Mouse (Mus musculus) MEL (cell line): Measurements from ENCODE around the gene Chil3. TPM values are rescaled to one million over a fixed set of nuclear protein-coding genes. Genes with fewer than 3 reads are reported as not detected.
"Not testable (repeated sequence)": the region's sequence is repeated elsewhere in the genome, so short reads cannot be mapped to it uniquely, and the experiment has no call there.

Source experiments
- DNase-seq: peaks from one replicate; pipeline ENCODE4 v3.0.0; 2011; ENCODE audit warnings: low read depth, low spot score
- H3K27ac ChIP-seq: 2 replicates; pipeline ENCODE4 v1.5.1; 2012; ENCODE audit warnings: low read depth, mild to moderate bottlenecking, control low read depth, low read length, moderate library complexity; ENCODE audit not compliant: control insufficient read depth
- H3K27me3 ChIP-seq, 2 experiments: fragments of 150-350 bp in 1 of 2; sonication (generic) in 1 of 2; 2 replicates each; pipeline ENCODE4 v1.6.1; 2012; ENCODE audit warnings: low read length in 2 of 2, mild to moderate bottlenecking in 2 of 2, improper control_type of control experiment in 1 of 2, moderate library complexity in 1 of 2; ENCODE audit not compliant: insufficient read depth in 2 of 2, control insufficient read depth in 1 of 2
- H3K36me3 ChIP-seq, 2 experiments: 2 replicates each; pipeline ENCODE4 v1.6.1; 2012 to 2014; ENCODE audit warnings: low read length in 2 of 2, improper control_type of control experiment in 1 of 2, inconsistent platforms in 1 of 2, mild to moderate bottlenecking in 1 of 2; ENCODE audit not compliant: insufficient read depth in 2 of 2, control insufficient read depth in 1 of 2
- H3K4me1 ChIP-seq, 2 experiments: fragments of 150-350 bp in 1 of 2; sonication (generic) in 1 of 2; 2 replicates each; pipeline ENCODE4 v1.6.1; 2012; ENCODE audit warnings: low read length in 2 of 2, improper control_type of control experiment in 1 of 2, mild to moderate bottlenecking in 1 of 2; ENCODE audit not compliant: insufficient read depth in 2 of 2, control insufficient read depth in 1 of 2
- H3K4me3 ChIP-seq, 2 experiments: fragments of 150-350 bp in 1 of 2; sonication (generic) in 1 of 2; 2 replicates each; pipeline ENCODE4 v1.5.1; 2012; ENCODE audit warnings: low read depth in 2 of 2, low read length in 2 of 2, mild to moderate bottlenecking in 2 of 2, moderate library complexity in 2 of 2, control low read depth in 1 of 2, improper control_type of control experiment in 1 of 2; ENCODE audit not compliant: control insufficient read depth in 1 of 2, insufficient read depth in 1 of 2
- H3K79me2 ChIP-seq: 2 replicates; pipeline ENCODE4 v1.6.1; 2012; ENCODE audit warnings: mild to moderate bottlenecking, low read length, moderate library complexity; ENCODE audit not compliant: control insufficient read depth, poor library complexity, insufficient read depth
- H3K9ac ChIP-seq: 2 replicates; pipeline ENCODE4 v1.6.1; 2012; ENCODE audit warnings: low read depth, mild to moderate bottlenecking, control low read depth, low read length, moderate library complexity; ENCODE audit not compliant: control insufficient read depth, poor library complexity, severe bottlenecking
- H3K9me3 ChIP-seq: fragments of 150-350 bp; sonication (generic); replicated peaks from 2 replicates; pipeline ENCODE4 v1.6.1; 2012; ENCODE audit warnings: mild to moderate bottlenecking, low read length, improper control_type of control experiment, moderate library complexity; ENCODE audit not compliant: insufficient read depth
- ETS1 ChIP-seq: IDR thresholded peaks from 2 replicates; pipeline ENCODE4 v1.6.1; 2012; ENCODE audit warnings: low read depth, mild to moderate bottlenecking, inconsistent platforms, low read length, improper control_type of control experiment, moderate library complexity
- MYB ChIP-seq: IDR thresholded peaks from 2 replicates; pipeline ENCODE4 v1.6.1; 2011; ENCODE audit warnings: mild to moderate bottlenecking, low read depth, low read length, improper control_type of control experiment
- NELFE ChIP-seq: IDR thresholded peaks from 2 replicates; pipeline ENCODE4 v1.6.1; 2011; ENCODE audit warnings: low read depth, low read length, improper control_type of control experiment
- NRF1 ChIP-seq: IDR thresholded peaks from 2 replicates; pipeline ENCODE4 v1.6.1; 2014; ENCODE audit warnings: low read depth, mild to moderate bottlenecking, inconsistent platforms, low read length, improper control_type of control experiment, moderate library complexity; ENCODE audit not compliant: poor library complexity, insufficient read depth, severe bottlenecking
- POLR2A ChIP-seq, 2 experiments: IDR thresholded peaks; 2 replicates each; pipeline ENCODE4 v1.6.1; 2011 to 2012; ENCODE audit warnings: low read length in 2 of 2, mild to moderate bottlenecking in 2 of 2, control low read depth in 1 of 2, improper control_type of control experiment in 1 of 2, low read depth in 1 of 2, moderate library complexity in 1 of 2; ENCODE audit not compliant: control insufficient read depth in 1 of 2, insufficient read depth in 1 of 2, poor library complexity in 1 of 2
- TAL1 ChIP-seq: IDR thresholded peaks from 2 replicates; pipeline ENCODE4 v1.6.1; 2012; ENCODE audit warnings: mild to moderate bottlenecking, inconsistent platforms, low read length, moderate library complexity, mixed read lengths
- polyA plus RNA-seq, 2 experiments: library from polyadenylated mRNA; stranded (reverse) in 1 of 2; unstranded in 1 of 2; fragments of >175 nt in 1 of 2; fragments of >200 nt in 1 of 2; gene quantifications; 2 replicates each; pipeline versions ENCODE4 v1.2.1 to v1.2.4; 2012; ENCODE audit warnings: low replicate concordance in 2 of 2, low read depth in 1 of 2; ENCODE audit not compliant: insufficient read length in 2 of 2, insufficient read depth in 1 of 2, missing spikeins in 1 of 2
- total RNA-seq: library from RNA; depleted of rRNA; stranded (reverse); fragments of 300-350 nt; gene quantifications from 2 replicates; pipeline ENCODE4 v1.2.3, GENCODE M21; 2012

The Chil3 gene
- total and polyA plus RNA-seq, 3 experiments = not detected

DNA sequence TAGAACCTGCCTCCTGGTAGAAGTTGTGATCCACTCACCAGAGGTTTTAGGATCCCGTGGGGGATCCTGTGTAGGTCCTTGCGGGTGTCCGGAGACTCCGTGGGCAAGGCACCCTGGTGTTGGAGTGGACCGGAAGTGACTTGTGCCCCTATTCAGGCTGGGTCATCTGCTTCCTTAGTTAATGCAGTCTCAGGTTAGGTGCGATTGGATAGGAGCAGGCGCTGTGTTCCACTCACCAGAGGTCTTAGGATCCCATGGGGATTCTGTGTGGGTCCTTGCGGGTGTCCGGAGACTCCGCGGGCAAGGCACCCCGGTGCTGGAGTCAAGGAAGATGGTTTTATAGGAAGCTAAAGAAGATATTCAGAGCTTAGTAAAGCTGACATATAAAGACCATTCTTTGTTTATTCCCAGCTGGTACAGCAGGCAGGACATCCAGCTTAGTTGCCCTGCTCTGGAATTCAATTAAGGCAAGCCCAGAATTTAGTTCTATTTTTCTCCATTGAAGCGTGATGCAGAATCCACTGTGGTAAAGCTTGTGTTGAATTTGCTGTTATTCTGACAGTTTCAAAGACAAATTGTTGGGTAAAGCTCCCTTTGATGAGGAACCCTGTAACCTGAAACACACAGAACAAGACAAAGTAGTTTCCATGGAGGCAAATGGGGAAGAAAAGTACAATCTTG, 10.3 kb upstream of the Chil3 start:
- Histone ChIP-seq H3K4me1 (no peaks in the 10 kb centered on the region), H3K36me3 (no peaks in the 10 kb centered on the region)
- TF ChIP-seq MYB (no peak), ETS1 (no peak), NRF1 (no peak), NELFE (no peak)
- TF ChIP-seq, all 39 proteins: peak for 0
- Histone ChIP-seq H3K27me3 (no peaks in the 10 kb centered on the region), H3K9me3 (no peaks in the 10 kb centered on the region), H3K27ac (no peak overlapping the region), H3K4me3 (no peak overlapping the region), H3K79me2 (no peaks in the 10 kb centered on the region), H3K9ac (no peak overlapping the region)
- no peak for DNase-seq

DNA sequence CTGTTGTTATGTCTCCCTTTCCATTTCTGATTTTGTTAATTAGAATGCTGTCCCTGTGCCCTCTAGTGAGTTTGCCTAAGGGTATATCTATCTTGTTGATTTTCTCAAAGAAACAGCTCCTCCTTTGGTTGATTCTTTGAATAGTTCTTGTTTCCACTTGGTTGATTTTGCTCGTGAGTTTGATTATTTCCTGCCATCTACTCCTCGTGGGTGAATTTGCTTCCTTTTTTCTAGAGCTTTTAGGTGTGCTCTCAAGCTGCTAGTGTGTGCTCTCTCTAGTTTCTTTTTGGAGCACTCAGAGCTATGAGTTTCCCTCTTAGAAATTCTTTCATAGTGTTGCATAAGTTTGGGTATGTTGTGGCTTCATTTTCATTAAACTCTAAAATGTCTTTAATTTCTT, 7.6 kb upstream of the Chil3 start:
- DNase-seq, H3K4me3 ChIP-seq, H3K9ac ChIP-seq, H3K27ac ChIP-seq, H3K9me3 ChIP-seq, H3K4me1 ChIP-seq, H3K79me2 ChIP-seq, H3K27me3 ChIP-seq, H3K36me3 ChIP-seq: not testable (repeated sequence)

DNA sequence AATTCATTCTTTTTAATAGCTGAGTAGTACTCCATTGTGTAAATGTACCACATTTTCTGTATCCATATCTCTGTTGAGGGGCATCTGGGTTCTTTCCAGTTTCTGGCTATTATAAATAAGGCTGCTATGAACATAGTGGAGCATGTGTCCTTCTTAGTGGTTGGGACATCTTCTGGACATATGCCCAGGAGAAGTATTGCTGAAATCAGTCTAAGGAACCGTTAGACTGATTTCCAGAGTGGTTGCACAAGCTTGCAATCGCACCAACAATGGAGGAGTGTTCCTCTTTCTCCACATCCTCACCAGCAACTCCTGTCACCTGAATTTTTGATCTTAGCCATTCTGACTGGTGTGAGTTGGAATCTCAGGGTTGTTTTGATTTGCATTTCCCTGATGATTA, 5.1 kb upstream of the Chil3 start:
- not testable (repeated sequence) for DNase-seq, H3K36me3 ChIP-seq, H3K9me3 ChIP-seq, H3K27ac ChIP-seq, H3K4me1 ChIP-seq, H3K4me3 ChIP-seq, H3K79me2 ChIP-seq, H3K27me3 ChIP-seq, H3K9ac ChIP-seq

DNA sequence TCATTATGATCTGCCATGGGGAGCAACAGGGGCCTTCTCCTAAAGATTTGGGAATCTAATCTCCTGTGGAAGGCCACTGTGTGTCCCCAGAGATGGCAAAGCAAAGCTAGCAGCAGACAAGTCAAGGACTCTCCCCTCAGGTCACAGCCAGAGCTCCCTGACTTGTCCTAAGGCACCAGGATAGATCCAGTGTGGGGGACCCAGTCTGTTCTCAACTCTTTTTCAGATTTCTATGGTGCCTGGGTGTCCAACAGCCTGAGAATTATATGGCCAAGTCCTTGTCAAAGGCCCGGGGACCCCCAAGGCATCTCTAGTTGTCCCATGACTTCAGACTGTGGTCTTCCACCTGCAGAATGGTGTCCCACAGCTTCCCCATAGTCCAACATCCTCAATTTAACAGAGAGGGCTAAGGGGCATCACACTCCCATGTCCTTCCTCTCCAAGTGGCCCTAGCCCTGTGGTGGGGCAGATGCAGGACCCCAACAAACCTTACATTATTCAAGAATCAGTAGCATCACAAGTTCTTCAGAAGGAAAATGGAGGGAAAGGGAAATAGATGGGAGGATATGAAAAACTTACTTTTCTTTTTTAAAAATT, 3.9 kb upstream of the Chil3 start:
- DNase-seq = no peak
- no peaks in the 10 kb centered on the region for H3K27me3 ChIP-seq
- no peak overlapping the region for H3K27ac ChIP-seq
- TF ChIP-seq ETS1 = no peak
- no peak for TF ChIP-seq TAL1
- no peak for TF ChIP-seq POLR2A (IDR thresholded peaks at IDR 0.05; ENCODE audit: control insufficient read depth in 1 of 2, insufficient read depth in 1 of 2, low read depth in 1 of 2, low read length in 2 of 2, poor library complexity in 1 of 2)
- TF ChIP-seq, all 39 proteins: peak for 0
- Histone ChIP-seq H3K9me3 (no peaks in the 10 kb centered on the region), H3K79me2 (no peaks in the 10 kb centered on the region), H3K4me1 (no peaks in the 10 kb centered on the region), H3K4me3 (no peak overlapping the region), H3K9ac (no peak overlapping the region), H3K36me3 (no peaks in the 10 kb centered on the region)
